Mouse (Mus musculus) layer of hippocampus, adult 11-12 months (tissue): ENCODE measurements around the gene Pacs1.
A peak's percentile ranks its signal among the peaks of the same experiment; 100 is the strongest.
"Not testable (repeated sequence)": the region's sequence is repeated elsewhere in the genome, so short reads cannot be mapped to it uniquely, and the experiment has no call there.

ENCODE experiments used
- DNase-seq: peaks from one replicate; pipeline ENCODE4 v3.0.0; 2022; ENCODE audit warnings: low spot score

The Pacs1 gene

GRCm38 (mm10) chr19:5268017-5268416, 4.9 kb downstream of the Pacs1 start:
- no peak for DNase-seq

GRCm38 (mm10) chr19:5267015-5267414, 5.9 kb downstream of the Pacs1 start:
- no peak for DNase-seq

GRCm38 (mm10) chr19:5257140-5257539, 15.8 kb downstream of the Pacs1 start:
- no peak for DNase-seq

GRCm38 (mm10) chr19:5236981-5237380, 35.9 kb downstream of the Pacs1 start:
- DNase-seq, result not testable (repeated sequence)

GRCm38 (mm10) chr19:5232696-5233095, 40.2 kb downstream of the Pacs1 start:
- no peak for DNase-seq

GRCm38 (mm10) chr19:5230110-5230509, 42.8 kb downstream of the Pacs1 start:
- DNase-seq, result no peak

- no peak for DNase-seq
Measured at GRCm38 (mm10) chr19:5224624-5225023, 48.3 kb downstream of the Pacs1 start.

GRCm38 (mm10) chr19:5224077-5224476, 48.8 kb downstream of the Pacs1 start:
- no peak for DNase-seq

- DNase-seq, result no peak
Measured at GRCm38 (mm10) chr19:5221926-5222325, 51.0 kb downstream of the Pacs1 start.

GRCm38 (mm10) chr19:5221219-5221723, 51.6 kb downstream of the Pacs1 start:
- not testable (repeated sequence) for DNase-seq

- no peak for DNase-seq
Measured at GRCm38 (mm10) chr19:5220389-5220788, 52.5 kb downstream of the Pacs1 start.

- no peak for DNase-seq
Measured at GRCm38 (mm10) chr19:5201691-5202090, 71.2 kb downstream of the Pacs1 start.

- not testable (repeated sequence) for DNase-seq
Measured at GRCm38 (mm10) chr19:5200617-5201016, 72.3 kb downstream of the Pacs1 start.

- DNase-seq, result no peak
Measured at GRCm38 (mm10) chr19:5198553-5198952, 74.4 kb downstream of the Pacs1 start.

GRCm38 (mm10) chr19:5195417-5196035, 77.4 kb downstream of the Pacs1 start:
- DNase-seq, result peak; percentile 61

GRCm38 (mm10) chr19:5192397-5192796, 80.5 kb downstream of the Pacs1 start:
- no peak for DNase-seq

GRCm38 (mm10) chr19:5187439-5187838, 85.5 kb downstream of the Pacs1 start:
- DNase-seq, result no peak

- DNase-seq, result no peak
Measured at GRCm38 (mm10) chr19:5181926-5182325, 91.0 kb downstream of the Pacs1 start.

GRCm38 (mm10) chr19:5178631-5179030, 94.3 kb downstream of the Pacs1 start:
- no peak for DNase-seq

GRCm38 (mm10) chr19:5170430-5170829, 102.5 kb downstream of the Pacs1 start:
- DNase-seq, result no peak

GRCm38 (mm10) chr19:5167477-5167876, 105.4 kb downstream of the Pacs1 start:
- no peak for DNase-seq

- DNase-seq, result no peak
Measured at GRCm38 (mm10) chr19:5164380-5164779, 108.5 kb downstream of the Pacs1 start.

GRCm38 (mm10) chr19:5161913-5162312, 111.0 kb downstream of the Pacs1 start:
- no peak for DNase-seq

GRCm38 (mm10) chr19:5152261-5152660, 120.7 kb downstream of the Pacs1 start:
- DNase-seq, result no peak
